Mouse (Mus musculus) spleen, adult 12 weeks (tissue): Measurements from ENCODE around the gene Prkca.
"Not testable (repeated sequence)": the region's sequence is repeated elsewhere in the genome, so short reads cannot be mapped to it uniquely, and the experiment has no call there.

ENCODE experiments used
- DNase-seq: peaks from one replicate; pipeline ENCODE4 v3.0.0; 2022; ENCODE audit warnings: low spot score

Prkca gene

GRCm38 (mm10) chr11:108117360-108118050 is 226.2 kb downstream of the Prkca start:
- DNase-seq, result no peak

- DNase-seq, result no peak
Observed at GRCm38 (mm10) chr11:108114091-108114490, 229.6 kb downstream of the Prkca start.

GRCm38 (mm10) chr11:108112437-108112836 is 231.3 kb downstream of the Prkca start:
- no peak for DNase-seq

- no peak for DNase-seq
Observed at GRCm38 (mm10) chr11:108104085-108104484, 239.6 kb downstream of the Prkca start.

GRCm38 (mm10) chr11:108101280-108101950 is 242.3 kb downstream of the Prkca start:
- no peak for DNase-seq

- DNase-seq, result no peak
Observed at GRCm38 (mm10) chr11:108098306-108098705, 245.4 kb downstream of the Prkca start.

GRCm38 (mm10) chr11:108094796-108095195 is 248.9 kb downstream of the Prkca start:
- DNase-seq, result no peak

- DNase-seq, result no peak
Observed at GRCm38 (mm10) chr11:108093248-108093647, 250.5 kb downstream of the Prkca start.

- DNase-seq, result no peak
Observed at GRCm38 (mm10) chr11:108091238-108091637, 252.5 kb downstream of the Prkca start.

GRCm38 (mm10) chr11:108090706-108091105 is 253.0 kb downstream of the Prkca start:
- no peak for DNase-seq

- no peak for DNase-seq
Observed at GRCm38 (mm10) chr11:108088063-108088462, 255.7 kb downstream of the Prkca start.

- not testable (repeated sequence) for DNase-seq
Observed at GRCm38 (mm10) chr11:108087105-108087700, 256.5 kb downstream of the Prkca start.

GRCm38 (mm10) chr11:108082673-108083072 is 261.1 kb downstream of the Prkca start:
- no peak for DNase-seq

GRCm38 (mm10) chr11:108079946-108080650 is 263.6 kb downstream of the Prkca start:
- DNase-seq, result no peak

- DNase-seq, result no peak
Observed at GRCm38 (mm10) chr11:108079454-108079853, 264.3 kb downstream of the Prkca start.

GRCm38 (mm10) chr11:108077514-108077913 is 266.2 kb downstream of the Prkca start:
- no peak for DNase-seq

- no peak for DNase-seq
Observed at GRCm38 (mm10) chr11:108072606-108073243, 271.0 kb downstream of the Prkca start.

GRCm38 (mm10) chr11:108071230-108071629 is 272.5 kb downstream of the Prkca start:
- no peak for DNase-seq

- DNase-seq, result no peak
Observed at GRCm38 (mm10) chr11:108070038-108070437, 273.7 kb downstream of the Prkca start.

- no peak for DNase-seq
Observed at GRCm38 (mm10) chr11:108068430-108068829, 275.3 kb downstream of the Prkca start.

GRCm38 (mm10) chr11:108067161-108067560 is 276.6 kb downstream of the Prkca start:
- no peak for DNase-seq

GRCm38 (mm10) chr11:108064401-108064800 is 279.3 kb downstream of the Prkca start:
- no peak for DNase-seq
